Mouse (Mus musculus) limb, embryonic 10.5 days (tissue): ENCODE data around the gene Pirb. TPM values are rescaled to one million over a fixed set of nuclear protein-coding genes. Genes with fewer than 3 reads are reported as not detected.
"Not testable (repeated sequence)": the region's sequence is repeated elsewhere in the genome, so short reads cannot be mapped to it uniquely, and the experiment has no call there.

Experiments used
- DNase-seq: peaks from one replicate; pipeline ENCODE4 v3.0.0-alpha.2; 2017; ENCODE audit warnings: low spot score
- H3K27ac ChIP-seq: fragments of 300-500 bp; sonication (generic); 2 replicates; pipeline ENCODE4 v1.5.1; 2016; ENCODE audit warnings: mild to moderate bottlenecking
- H3K27me3 ChIP-seq: fragments of 300-500 bp; sonication (generic); 2 replicates; pipeline ENCODE4 v1.6.1; 2016; ENCODE audit warnings: low read depth, mild to moderate bottlenecking; ENCODE audit not compliant: poor library complexity, severe bottlenecking
- H3K36me3 ChIP-seq: fragments of 300-500 bp; sonication (generic); 2 replicates; pipeline ENCODE4 v1.6.1; 2016; ENCODE audit warnings: mild to moderate bottlenecking, moderate library complexity
- H3K4me1 ChIP-seq: fragments of 300-500 bp; sonication (generic); 2 replicates; pipeline ENCODE4 v1.6.1; 2016
- H3K4me3 ChIP-seq: fragments of 300-500 bp; sonication (generic); 2 replicates; pipeline ENCODE4 v1.5.1; 2016; ENCODE audit warnings: mild to moderate bottlenecking, moderate library complexity
- H3K9me3 ChIP-seq: fragments of 300-500 bp; sonication (generic); replicated peaks from 2 replicates; pipeline ENCODE4 v1.6.1; 2016; ENCODE audit warnings: mild to moderate bottlenecking
- WGBS: fragments of 180-500 bp; shearing (Covaris S2); methylation state at CpG from one replicate; pipeline ENCODE4 v1.1.7; 2016; 5-methylcytosine and 5-hydroxymethylcytosine counted together
- polyA plus RNA-seq: library from polyadenylated mRNA; unstranded; fragments of >200 nt; fragmentation: Nextera tagmentation; extraction: Ambion mirVana; gene quantifications from 2 replicates; pipeline ENCODE4 v1.2.1, GENCODE M21; 2016

Pirb gene
- polyA plus RNA-seq, 1 experiment from 2014 or later, result 0.13 TPM

DNA sequence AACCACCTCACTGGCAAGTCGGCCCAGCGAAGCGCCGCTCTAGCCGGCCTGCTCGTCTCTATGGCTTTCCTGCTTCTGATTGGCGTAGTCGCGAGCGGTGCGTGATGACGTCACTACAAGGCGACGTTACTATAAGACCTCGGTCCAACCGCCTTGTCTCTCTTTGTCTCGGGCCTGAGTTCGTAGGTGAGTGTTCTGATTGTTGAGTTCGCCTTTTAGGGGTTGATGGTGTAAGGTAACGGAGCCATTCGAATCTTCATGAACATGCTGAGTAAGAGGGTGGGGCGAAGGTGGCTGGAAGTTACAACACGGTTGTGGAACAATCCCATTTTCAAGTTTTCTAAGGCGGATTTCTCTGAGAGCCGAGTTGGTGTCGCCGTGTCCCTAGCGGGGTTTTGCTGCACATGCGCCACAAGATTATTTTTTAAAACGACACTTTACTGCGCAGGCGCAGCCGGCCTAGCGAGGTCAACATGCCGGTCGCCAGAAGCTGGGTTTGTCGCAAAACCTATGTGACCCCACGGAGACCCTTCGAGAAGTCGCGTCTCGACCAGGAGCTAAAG, 16.2 kb downstream of the Pirb start, which contains the start of gene Rps9:
TSS of gene Rps9 (plus strand) at position 115 of the 563 bp plus-strand sequence.
- WGBS, result under 1% methylated on average over 42 of the region's 42 CpGs
- Histone ChIP-seq H3K27ac (peak within 1 kb of the TSS; percentile 95), H3K4me3 (peak within 1 kb of the TSS; percentile 85), H3K27me3 (no peaks in the 10 kb centered on the region), H3K4me1 (peaks cover 11% of the 10 kb centered on the region), H3K36me3 (peaks cover 71% of the 10 kb centered on the region), H3K9me3 (no peaks in the 10 kb centered on the region)
- peak; percentile 96 for DNase-seq

- Histone ChIP-seq H3K27ac (peak overlapping the region; percentile 95), H3K27me3 (no peaks in the 10 kb centered on the region), H3K36me3 (peaks cover 77% of the 10 kb centered on the region), H3K4me1 (peaks cover 11% of the 10 kb centered on the region), H3K4me3 (peak overlapping the region; percentile 85), H3K9me3 (no peaks in the 10 kb centered on the region)
- no peak for DNase-seq
- WGBS, result 21% methylated on average over 6 of the region's 6 CpGs
These were observed 16.9 kb downstream of the Pirb start for GRCm38 (mm10) chr7:3703148-3703878.

GRCm38 (mm10) chr7:3698471-3698870, 21.7 kb downstream of the Pirb start:
- Histone ChIP-seq H3K9me3 (no peaks in the 10 kb centered on the region), H3K4me1 (peaks cover 6% of the 10 kb centered on the region; the same call in 1 of the 2 replicates), H3K27ac (no peak overlapping the region), H3K36me3 (peaks cover 65% of the 10 kb centered on the region), H3K27me3 (no peaks in the 10 kb centered on the region), H3K4me3 (no peak overlapping the region)
- 95% methylated on average over 6 of the region's 6 CpGs for WGBS
- DNase-seq, result no peak

GRCm38 (mm10) chr7:3694949-3695305, 25.3 kb downstream of the Pirb start:
- Histone ChIP-seq H3K4me3 (peak overlapping the region; percentile 80), H3K4me1 (peaks cover 17% of the 10 kb centered on the region), H3K27ac (peak overlapping the region; percentile 94), H3K36me3 (peaks cover 59% of the 10 kb centered on the region)
- H3K9me3 ChIP-seq, DNase-seq, H3K27me3 ChIP-seq: not testable (repeated sequence)
- 9% methylated on average over 9 of the region's 9 CpGs for whole genome bisulfite sequencing

- Histone ChIP-seq H3K27me3 (no peaks in the 10 kb centered on the region), H3K4me3 (peak overlapping the region; percentile 80), H3K27ac (peak overlapping the region; percentile 94), H3K4me1 (peaks cover 17% of the 10 kb centered on the region), H3K36me3 (peaks cover 55% of the 10 kb centered on the region), H3K9me3 (no peaks in the 10 kb centered on the region)
- DNase-seq, result peak; percentile 77
- WGBS, result under 1% methylated on average over 55 of the region's 55 CpGs
These were observed 25.9 kb downstream of the Pirb start for GRCm38 (mm10) chr7:3694076-3694948.

DNA sequence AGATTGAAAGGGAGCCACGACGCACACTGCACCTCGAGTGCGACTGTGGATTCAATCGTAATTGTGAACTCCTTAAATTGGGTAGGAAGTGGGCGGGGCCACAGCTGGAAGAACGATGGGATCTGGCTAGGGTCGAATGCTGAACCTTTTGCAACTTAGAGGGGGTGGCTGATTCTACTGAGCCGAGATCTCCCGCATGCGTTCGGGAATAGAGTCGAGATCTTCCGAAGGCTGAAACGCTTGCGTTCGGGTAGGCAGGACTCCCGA, 26.4 kb downstream of the Pirb start:
- Histone ChIP-seq H3K4me3 (peak overlapping the region; percentile 80), H3K36me3 (peaks cover 51% of the 10 kb centered on the region), H3K27me3 (no peaks in the 10 kb centered on the region), H3K9me3 (no peaks in the 10 kb centered on the region), H3K4me1 (peaks cover 17% of the 10 kb centered on the region), H3K27ac (peak overlapping the region; percentile 94)
- no peak for DNase-seq
- WGBS, result under 1% methylated on average over 18 of the region's 18 CpGs

DNA sequence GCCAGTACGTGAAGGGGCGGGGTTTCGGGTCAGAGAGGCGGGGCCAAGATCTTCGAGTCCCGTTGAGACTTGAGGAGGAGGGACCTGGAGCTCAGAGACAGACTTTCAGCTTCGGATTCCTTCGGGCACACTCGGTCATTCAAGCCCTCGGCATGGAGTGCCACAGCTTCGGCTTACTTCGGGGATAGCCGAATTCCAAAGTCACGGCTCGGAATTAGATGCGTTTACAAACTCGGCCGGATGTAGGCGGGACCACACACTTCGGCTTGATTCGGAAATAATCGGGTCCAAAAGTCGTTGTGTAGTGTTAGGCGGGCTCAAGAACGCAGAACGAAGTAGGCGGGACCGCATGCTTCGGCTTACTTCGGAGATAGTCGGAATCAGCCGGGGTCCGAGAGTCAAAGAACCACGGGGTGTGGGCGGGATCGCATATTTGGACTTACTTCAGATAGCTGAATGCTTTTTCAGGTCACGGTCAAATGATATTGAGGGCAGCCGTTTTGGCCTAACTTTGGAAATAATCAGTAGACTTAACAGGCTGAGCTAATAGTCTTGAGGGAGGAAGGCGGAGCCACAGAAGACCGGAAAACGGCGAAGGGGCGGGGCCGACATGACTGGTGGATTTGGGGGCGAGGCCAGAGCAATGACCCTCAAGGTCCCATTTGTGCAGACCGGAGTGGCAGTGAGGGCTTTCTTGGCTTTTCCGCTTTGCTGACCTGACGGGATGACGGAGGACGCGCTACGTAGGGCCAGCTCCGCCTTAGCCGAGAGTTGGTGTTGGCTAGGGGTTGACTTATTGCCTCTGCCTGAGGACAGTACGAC, 27.0 kb downstream of the Pirb start, which contains the start of gene Mboat7:
TSS of gene Mboat7 (minus strand) at position 537 of the 822 bp plus-strand sequence.
- peak within 1 kb of the TSS; percentile 80 for H3K4me3 ChIP-seq
- H3K27ac ChIP-seq, result peak within 1 kb of the TSS; percentile 94
- no peaks in the 10 kb centered on the region for H3K27me3 ChIP-seq
- DNase-seq, result peak; percentile 94
- WGBS, result under 1% methylated on average over 55 of the region's 55 CpGs
- no peaks in the 10 kb centered on the region for H3K9me3 ChIP-seq
- H3K36me3 ChIP-seq, result peaks cover 51% of the 10 kb centered on the region
- H3K4me1 ChIP-seq, result peaks cover 17% of the 10 kb centered on the region

DNA sequence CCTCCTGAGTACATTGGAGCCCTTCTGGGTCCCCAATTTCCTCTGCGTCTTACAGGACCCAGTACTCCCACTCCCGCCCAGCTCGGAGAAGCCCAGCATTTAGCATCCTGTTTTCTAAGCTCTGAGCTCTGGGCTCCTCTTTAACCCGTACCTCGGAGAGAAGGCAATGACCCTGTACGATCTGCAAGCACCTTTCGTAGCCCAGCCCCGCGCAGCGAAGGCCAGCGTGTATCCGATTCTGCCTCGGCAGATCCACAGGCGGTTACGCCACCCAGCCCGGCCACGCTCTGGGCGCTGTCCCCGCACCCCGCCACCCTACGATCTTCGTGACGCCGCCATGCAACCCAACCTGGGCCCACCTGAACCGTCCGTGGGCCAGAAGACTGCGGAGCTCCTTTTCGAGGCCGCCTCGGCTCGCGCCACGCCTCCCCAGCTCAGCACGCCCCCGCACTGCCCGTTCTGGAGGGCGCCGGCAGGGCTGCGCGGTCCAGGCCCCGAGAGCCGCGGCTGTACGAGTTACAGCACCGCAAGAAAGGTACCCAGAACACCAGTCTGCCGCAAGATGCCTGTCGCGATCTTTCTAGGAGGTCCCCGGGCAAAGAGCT, 27.7 kb downstream of the Pirb start, which contains the start of gene Tsen34:
TSS of gene Tsen34 (plus strand) at position 482 of the 605 bp plus-strand sequence.
- Histone ChIP-seq H3K27ac (peak within 1 kb of the TSS; percentile 94), H3K9me3 (no peaks in the 10 kb centered on the region), H3K27me3 (no peaks in the 10 kb centered on the region), H3K4me1 (peaks cover 17% of the 10 kb centered on the region), H3K4me3 (peak within 1 kb of the TSS; percentile 80), H3K36me3 (peaks cover 50% of the 10 kb centered on the region)
- no peak for DNase-seq
- under 1% methylated on average over 49 of the region's 49 CpGs for WGBS

DNA sequence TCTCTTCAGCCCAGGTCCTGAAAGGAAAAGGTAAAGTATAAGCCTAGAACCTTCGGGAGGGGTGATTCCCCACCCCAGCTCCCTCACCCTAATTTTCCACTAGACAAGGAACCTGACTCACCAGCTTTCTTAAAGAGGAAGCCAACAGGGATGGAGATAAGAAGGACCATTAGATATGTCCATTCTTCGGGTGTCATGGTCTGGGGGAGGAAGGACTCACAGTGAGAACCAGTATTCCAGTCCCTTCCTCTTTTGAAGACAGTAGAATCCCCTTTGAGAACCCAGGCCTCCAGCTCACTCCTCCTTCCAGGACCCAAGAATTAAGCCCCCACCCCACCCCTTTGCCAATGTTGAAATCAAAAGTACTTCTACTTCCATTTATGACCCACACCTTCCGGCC, 28.3 kb downstream of the Pirb start:
- Histone ChIP-seq H3K36me3 (peaks cover 50% of the 10 kb centered on the region), H3K27ac (peak overlapping the region; percentile 94; the same call in 1 of the 2 replicates), H3K27me3 (no peaks in the 10 kb centered on the region), H3K9me3 (no peaks in the 10 kb centered on the region), H3K4me1 (peaks cover 17% of the 10 kb centered on the region), H3K4me3 (peak overlapping the region; percentile 80)
- 46% methylated on average over 3 of the region's 3 CpGs for WGBS
- no peak for DNase-seq

- H3K4me3 ChIP-seq, result no peak overlapping the region
- 79% methylated on average over 31 of the region's 31 CpGs for WGBS
- DNase-seq, result no peak
- no peaks in the 10 kb centered on the region for H3K9me3 ChIP-seq
- no peaks in the 10 kb centered on the region for H3K4me1 ChIP-seq
- no peak overlapping the region for H3K27ac ChIP-seq
- peaks cover 70% of the 10 kb centered on the region for H3K36me3 ChIP-seq
- no peaks in the 10 kb centered on the region for H3K27me3 ChIP-seq
These were observed 34.6 kb downstream of the Pirb start for GRCm38 (mm10) chr7:3685400-3686187.

DNA sequence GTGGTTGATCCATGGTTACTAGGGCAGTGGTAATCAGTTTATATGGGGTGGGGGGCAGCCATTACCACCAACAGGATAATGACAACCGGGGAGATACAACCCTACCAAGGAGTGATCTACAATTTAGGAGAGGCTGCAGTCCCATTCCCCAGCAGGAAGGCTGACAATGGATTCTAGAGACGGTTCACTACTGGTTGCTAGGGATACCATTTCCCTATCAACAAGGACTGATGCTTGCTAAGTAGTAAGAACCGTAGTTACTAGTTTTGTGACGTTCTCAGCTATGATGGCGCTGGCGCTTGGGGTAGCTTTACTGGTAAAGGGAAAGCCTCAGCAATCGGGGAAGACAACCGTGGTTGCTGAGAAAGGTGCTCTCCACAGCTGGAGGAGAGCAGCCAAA, 35.5 kb downstream of the Pirb start:
- Histone ChIP-seq H3K4me1 (no peaks in the 10 kb centered on the region), H3K4me3 (no peak overlapping the region), H3K9me3 (no peaks in the 10 kb centered on the region), H3K27ac (no peak overlapping the region), H3K27me3 (no peaks in the 10 kb centered on the region), H3K36me3 (peaks cover 67% of the 10 kb centered on the region)
- DNase-seq, result no peak
- WGBS, result 94% methylated on average over 8 of the region's 8 CpGs
